15 mouse cellular contexts compared by ENCODE assay signal in the genomic region with DNA sequence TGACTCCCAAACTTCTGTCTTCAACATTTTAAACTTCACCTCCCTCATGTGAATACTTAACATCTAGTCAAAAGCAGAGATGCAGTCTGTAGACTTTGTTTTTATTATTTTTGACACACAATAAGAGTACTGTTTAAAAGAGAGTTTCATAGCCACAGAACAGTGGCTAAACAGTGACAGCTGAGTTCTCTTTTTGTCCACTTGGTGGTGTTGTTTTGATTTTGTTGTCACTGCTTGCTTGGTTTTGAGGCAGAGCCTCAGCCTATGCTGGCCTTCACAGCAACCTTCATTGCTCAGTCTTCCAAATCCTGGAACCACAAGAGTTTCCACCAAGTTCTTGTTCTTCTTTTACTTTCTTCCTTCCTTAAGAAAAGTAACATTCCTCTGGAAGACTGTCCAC. TPM values are rescaled to one million over a fixed set of nuclear protein-coding genes. Genes with fewer than 3 reads are reported as not detected.
A peak's percentile ranks its signal among the peaks of the same experiment; 100 is the strongest.
DNase-seq lines count a peak whose midpoint lies in the region; ATAC-seq and TF ChIP-seq lines count a peak whose summit lies in the region.
"Had no signal": no experiment of that assay in that cellular context is flagged by ENCODE, and none has a peak within 500 bp of the region (broad histone marks: within the 10 kb centered on the region; RNA-seq: fewer than 3 reads in every experiment).

No protein-coding gene starts in this region.

- ATAC-seq in liver, postnatal 0 days: no peak
- no peak for ATAC-seq in liver, embryonic 12.5 days
- ATAC-seq in Patski: no peak
- ATAC-seq in megakaryocyte progenitor cell, adult 5-6 weeks (replicated peaks; ENCODE audit: poor library complexity): peak; percentile 63

- no peaks in the 10 kb centered on the region for H3K79me2 ChIP-seq in heart, adult 2 months (replicated peaks; ENCODE audit: control insufficient read depth, insufficient read depth, low read length)

- H3K36me3 ChIP-seq in heart, adult 2 months (ENCODE audit: control insufficient read depth, insufficient read depth, low read length): no peaks in the 10 kb centered on the region
- no peaks in the 10 kb centered on the region for H3K36me3 ChIP-seq in liver, postnatal 0 days (replicated peaks; ENCODE audit: insufficient read depth, low read length)
- H3K36me3 ChIP-seq in liver, embryonic 12.5 days: no peaks in the 10 kb centered on the region
- H3K36me3 ChIP-seq: G1E; liver, embryonic 13.5 days; neural tube, embryonic 12.5 days had no signal

- TF ChIP-seq POLR2A in heart, adult 2 months (IDR thresholded peaks at IDR 0.05; ENCODE audit: insufficient read depth, low read depth, low read length): no peak

- H3K27ac ChIP-seq in heart, adult 2 months: no peak overlapping the region
- H3K27ac ChIP-seq in liver, postnatal 0 days (ENCODE audit: low read depth): no peak overlapping the region
- H3K27ac ChIP-seq in liver, embryonic 12.5 days: no peak overlapping the region
- H3K27ac ChIP-seq: liver, embryonic 13.5 days; neural tube, embryonic 12.5 days had no signal

- no peaks in the 10 kb centered on the region for H3K4me1 ChIP-seq in heart, adult 2 months (ENCODE audit: control insufficient read depth, insufficient read depth, low read length)
- H3K4me1 ChIP-seq in liver, postnatal 0 days (ENCODE audit: insufficient read depth): peaks cover 7% of the 10 kb centered on the region
- 0 out of 2 replicates have a peak, but pooled peaks cover 2% of the 10 kb centered on the region for H3K4me1 ChIP-seq in liver, embryonic 12.5 days
- H3K4me1 ChIP-seq: liver, embryonic 13.5 days; neural tube, embryonic 12.5 days had no signal

- peak; percentile 41 for TF ChIP-seq CTCF in heart, adult 2 months (IDR thresholded peaks at IDR 0.05)
- TF ChIP-seq CTCF in liver, postnatal 0 days (IDR thresholded peaks at IDR 0.05; ENCODE audit: low read depth): peak; percentile 47
- peak; percentile 65 for TF ChIP-seq CTCF in Patski (IDR thresholded peaks at IDR 0.05)

- H3K4me3 ChIP-seq in heart, adult 2 months: no peak overlapping the region
- no peak overlapping the region for H3K4me3 ChIP-seq in liver, postnatal 0 days (ENCODE audit: low read depth, low read length)
- no peak overlapping the region for H3K4me3 ChIP-seq in liver, embryonic 12.5 days
- H3K4me3 ChIP-seq: liver, embryonic 13.5 days; neural tube, embryonic 12.5 days had no signal

- in situ Hi-C loops in Patski (cut with MboI; ENCODE audit: low pct_unique_long_range_greater_than_20kb): loop anchor here (10.0 kb wide), 1 partner anchor 242 kb away; a partner anchor contains a TSS

- DNase-seq in heart, adult 2 months: no peak
- DNase-seq in heart, postnatal 25 days (ENCODE audit: low spot score): no peak
- no peak for DNase-seq in liver, postnatal 0 days
- DNase-seq in Patski (ENCODE audit: low read depth, low spot score): no peak
- no peak for DNase-seq in yolk sac, embryonic 10.5 days (ENCODE audit: low spot score)
- no peak for DNase-seq in spleen, adult 18-20 months
- DNase-seq: cerebellum, postnatal 14 days; gastrocnemius, postnatal 10 days; heart, postnatal 14 days; kidney, adult 11 months; liver, embryonic 13.5 days had no signal

- intact Hi-C loops in heart, adult 2 months (cut with DNase I): no loop called here
- intact Hi-C loops in heart, postnatal 25 days (cut with DNase I): no loop called here

- POLR2A ChIA-PET in Patski (lab: Charles Lee): no interaction called here

- no peak overlapping the region for H3K4me2 ChIP-seq in liver, postnatal 0 days (ENCODE audit: low read depth, low read length)
- H3K4me2 ChIP-seq in liver, embryonic 12.5 days: no peak overlapping the region
- H3K4me2 ChIP-seq: liver, embryonic 13.5 days; neural tube, embryonic 12.5 days had no signal

- CTCF ChIA-PET in Patski (lab: Charles Lee): interaction anchor here (0.8 kb wide), 2 partner anchors 9 to 12 kb away, joined by 3 to 5 read pairs; no protein-coding TSS in a partner anchor

- H3K27me3 ChIP-seq in heart, adult 2 months (ENCODE audit: control insufficient read depth, insufficient read depth, low read length): 0 out of 2 replicates have a peak, but pooled peaks cover 3% of the 10 kb centered on the region
- 0 out of 2 replicates have a peak, but pooled peaks cover 3% of the 10 kb centered on the region for H3K27me3 ChIP-seq in liver, postnatal 0 days (ENCODE audit: insufficient read depth, low read length)
- H3K27me3 ChIP-seq in liver, embryonic 12.5 days (replicated peaks): peaks cover 35% of the 10 kb centered on the region
- no peaks in the 10 kb centered on the region for H3K27me3 ChIP-seq in Patski
- H3K27me3 ChIP-seq: neural tube, embryonic 12.5 days had no signal

- no peak for TF ChIP-seq EP300 in heart, adult 2 months (IDR thresholded peaks at IDR 0.05; ENCODE audit: insufficient read depth, low read depth, low read length)
- no peak for TF ChIP-seq EP300 in liver, postnatal 0 days (IDR thresholded peaks at IDR 0.05; ENCODE audit: low read depth)

- no peaks in the 10 kb centered on the region for H3K9me3 ChIP-seq in liver, postnatal 0 days (ENCODE audit: low read length)
- H3K9me3 ChIP-seq in liver, embryonic 12.5 days (replicated peaks): no peaks in the 10 kb centered on the region
- H3K9me3 ChIP-seq: G1E; liver, embryonic 13.5 days; neural tube, embryonic 12.5 days had no signal

- H3K9ac ChIP-seq in heart, adult 2 months (ENCODE audit: low read depth, low read length): no peak overlapping the region
- no peak overlapping the region for H3K9ac ChIP-seq in liver, postnatal 0 days (replicated peaks)
- no peak overlapping the region for H3K9ac ChIP-seq in liver, embryonic 12.5 days
- H3K9ac ChIP-seq: liver, embryonic 13.5 days; neural tube, embryonic 12.5 days had no signal

RNA-seq across cellular contexts. Expression of a gene that starts 3.8 kb away (rescaled TPM):
- 10 to 100 TPM; 41.7 to 44.8 TPM for total RNA-seq in heart, adult 2 months (2021)
- 4.9 and 12.0 TPM in 2 replicates for polyA plus RNA-seq in heart, adult 2 months (2012; rRNA removed)
- total RNA-seq in heart, postnatal 25 days (2021): 10 to 100 TPM; 48.1 to 50.0 TPM
- 1.9 and 2.1 TPM in 2 replicates for polyA plus RNA-seq in liver, postnatal 0 days (2015; fragmentation: Nextera tagmentation; extraction: Ambion mirVana)
- 2.5 and 3.2 TPM in 2 replicates for polyA plus RNA-seq in liver, embryonic 12.5 days (2016; fragmentation: Nextera tagmentation; extraction: Ambion mirVana)
- polyA plus RNA-seq in Patski (2021): 10.3 TPM
- 24.6 and 24.7 TPM in 2 replicates for total RNA-seq in megakaryocyte progenitor cell, adult 5-6 weeks (2015)
- total RNA-seq in megakaryocyte progenitor cell, adult 5-6 weeks (2017): 31.9 and 32.3 TPM in 2 replicates
